Mouse (Mus musculus): ENCODE measurements around the gene Rps23.
"Not testable (repeated sequence)": the region's sequence is repeated elsewhere in the genome, so short reads cannot be mapped to it uniquely, and the experiment has no call there.

Rps23 gene

GRCm38 (mm10) chr13:90922751-90923612 lies at the start of gene Rps23:
Gene Rps23 (plus strand): TSS chr13:90922958.
- DNase-seq, result peak; percentile 86

GRCm38 (mm10) chr13:90881727-90882429 lies 40.9 kb upstream of the Rps23 start:
- DNase-seq, result no peak

GRCm38 (mm10) chr13:90885856-90886532 lies 36.8 kb upstream of the Rps23 start:
- no peak for DNase-seq

GRCm38 (mm10) chr13:90886568-90886983 lies 36.2 kb upstream of the Rps23 start:
- peak; percentile 76 for DNase-seq

- no peak for DNase-seq
Observed at GRCm38 (mm10) chr13:90890111-90890510, 32.6 kb upstream of the Rps23 start.

- DNase-seq, result peak; percentile 3
Observed at GRCm38 (mm10) chr13:90894819-90895218, 27.9 kb upstream of the Rps23 start.

GRCm38 (mm10) chr13:90896098-90896497 lies 26.7 kb upstream of the Rps23 start:
- peak; percentile 44 for DNase-seq

- DNase-seq, result peak; percentile 0
Observed at GRCm38 (mm10) chr13:90896821-90897220, 25.9 kb upstream of the Rps23 start.

- no peak for DNase-seq
Observed at GRCm38 (mm10) chr13:90905176-90905575, 17.6 kb upstream of the Rps23 start, which contains the start of gene Atp6ap1l. Gene Atp6ap1l (minus strand): TSS chr13:90905355.

GRCm38 (mm10) chr13:90907376-90907775 lies 15.4 kb upstream of the Rps23 start:
- no peak for DNase-seq

- DNase-seq, result no peak
Observed at GRCm38 (mm10) chr13:90912760-90913674, 9.7 kb upstream of the Rps23 start.

GRCm38 (mm10) chr13:90913675-90914192 lies 9.0 kb upstream of the Rps23 start:
- peak; percentile 19 for DNase-seq

- no peak for DNase-seq
Observed at GRCm38 (mm10) chr13:90914721-90915120, 8.0 kb upstream of the Rps23 start.

- not testable (repeated sequence) for DNase-seq
Observed at GRCm38 (mm10) chr13:90923617-90924016, 859 bp downstream of the Rps23 start.

- no peak for DNase-seq
Observed at GRCm38 (mm10) chr13:90924072-90924471, 1.3 kb downstream of the Rps23 start.

- DNase-seq, result no peak
Observed at GRCm38 (mm10) chr13:90925191-90925590, 2.4 kb downstream of the Rps23 start.

- no peak for DNase-seq
Observed at GRCm38 (mm10) chr13:90926125-90926765, 3.5 kb downstream of the Rps23 start.

GRCm38 (mm10) chr13:90926938-90927633 lies 4.3 kb downstream of the Rps23 start:
- DNase-seq, result no peak

GRCm38 (mm10) chr13:90928266-90928665 lies 5.5 kb downstream of the Rps23 start:
- not testable (repeated sequence) for DNase-seq

- DNase-seq, result peak; percentile 63
Observed at GRCm38 (mm10) chr13:90929847-90930246, 7.1 kb downstream of the Rps23 start.

- no peak for DNase-seq
Observed at GRCm38 (mm10) chr13:90933256-90933655, 10.5 kb downstream of the Rps23 start.
